Mouse (Mus musculus): ENCODE data around the gene Ubash3a.

DNA sequence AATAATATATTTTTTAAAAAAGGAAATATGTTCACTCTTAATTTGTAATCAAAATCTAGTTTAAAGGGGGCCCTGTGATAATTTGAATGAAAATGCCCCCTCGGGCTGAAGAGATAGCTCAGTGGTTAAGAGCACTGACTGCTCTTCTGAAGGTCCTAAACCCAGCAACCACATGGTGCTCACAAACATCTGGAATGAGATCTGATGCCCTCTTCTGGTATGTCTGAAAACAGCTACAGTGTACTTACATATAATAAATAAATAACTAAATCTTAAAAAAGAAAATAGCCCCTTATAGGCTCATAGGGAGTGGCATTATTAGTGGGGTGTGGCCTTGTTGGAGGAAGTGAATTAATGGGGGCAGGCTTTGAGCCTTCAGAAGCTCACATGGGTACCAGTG, 49.5 kb downstream of the Ubash3a start:
- TF ChIP-seq E2F4 (IDR thresholded peaks at IDR 0.05; ENCODE audit: borderline replicate concordance, low read depth, low read length) = no peak
- no peak for TF ChIP-seq CHD1 (IDR thresholded peaks at IDR 0.05; ENCODE audit: low read depth, low read length)
- TF ChIP-seq JUND (IDR thresholded peaks at IDR 0.05; ENCODE audit: low read depth, low read length) = no peak
- TF ChIP-seq EP300 (IDR thresholded peaks at IDR 0.05; ENCODE audit: low read depth in 1 of 2, low read length in 2 of 2) = no peak
- no peak for TF ChIP-seq NRF1 (IDR thresholded peaks at IDR 0.05; ENCODE audit: insufficient read depth, low read depth, low read length, poor library complexity, severe bottlenecking)
- TF ChIP-seq CTCF (IDR thresholded peaks at IDR 0.05 in 2 of 3, conservative IDR thresholded peaks at IDR 0.05 in 1 of 3; ENCODE audit: control insufficient read depth in 1 of 3, insufficient read depth in 1 of 3, low read depth in 2 of 3, low read length in 3 of 3, poor library complexity in 1 of 3, severe bottlenecking in 1 of 3) = peak in 2 of 3 experiments; percentile 12 to 35; a peak in 2 of 6 replicates
- no peak for TF ChIP-seq CHD2 (IDR thresholded peaks at IDR 0.05; ENCODE audit: low read length)
- TF ChIP-seq NELFE (IDR thresholded peaks at IDR 0.05; ENCODE audit: low read depth, low read length) = no peak
- no peak for TF ChIP-seq UBTF (IDR thresholded peaks at IDR 0.05; ENCODE audit: borderline replicate concordance, insufficient read depth, low read depth, low read length)
- TF ChIP-seq USF1 (IDR thresholded peaks at IDR 0.05; ENCODE audit: low read depth, low read length) = no peak
- no peak for TF ChIP-seq HCFC1 (IDR thresholded peaks at IDR 0.05; ENCODE audit: low read depth, low read length)
- no peak for TF ChIP-seq MAZ (IDR thresholded peaks at IDR 0.05; ENCODE audit: low read depth, low read length)
- no peak for TF ChIP-seq ZNF384 (IDR thresholded peaks at IDR 0.05; ENCODE audit: low read depth, low read length)
- no peak for TF ChIP-seq SIN3A (IDR thresholded peaks at IDR 0.05; ENCODE audit: low read length)
